Mouse (Mus musculus): ENCODE measurements around the gene D630003M21Rik. TPM values are rescaled to one million over a fixed set of nuclear protein-coding genes. Genes with fewer than 3 reads are reported as not detected.

D630003M21Rik gene
- polyA plus RNA-seq, 2 experiments, result 12.7 to 19.2 TPM

- Histone ChIP-seq H3K4me2 (replicated peaks; ENCODE audit: low read depth, low read length, severe bottlenecking) (no peak overlapping the region), H3K27me3 (ENCODE audit: control insufficient read depth, insufficient read depth, low read length) (no peaks in the 10 kb centered on the region), H3K4me1 (ENCODE audit: control insufficient read depth, insufficient read depth, low read length) (no peaks in the 10 kb centered on the region), H3K4me3 (replicated peaks; ENCODE audit: low read length) (no peak overlapping the region), H3K9me3 (ENCODE audit: control insufficient read depth, low read length) (no peaks in the 10 kb centered on the region), H3K27ac (replicated peaks; ENCODE audit: low read depth, low read length) (no peak overlapping the region), H3K36me3 (ENCODE audit: control insufficient read depth, insufficient read depth, low read length) (no peaks in the 10 kb centered on the region), H3K9ac (ENCODE audit: low read depth, low read length, severe bottlenecking) (no peak overlapping the region)
- ATAC-seq (ENCODE audit: low FRiP score, low read depth) (no peak), DNase-seq (ENCODE audit: low spot score) (no peak)
- 84% methylated on average over 5 of the region's 5 CpGs for WGBS
- no peak for TF ChIP-seq POLR2A (IDR thresholded peaks at IDR 0.05; ENCODE audit: borderline replicate concordance, extremely low read depth, insufficient read depth, insufficient read length)
Observed at GRCm38 (mm10) chr2:158238101-158238500, 9.1 kb upstream of the D630003M21Rik start.

- ATAC-seq (ENCODE audit: low FRiP score, low read depth) (no peak), DNase-seq (ENCODE audit: low spot score) (no peak)
- Histone ChIP-seq H3K4me2 (replicated peaks; ENCODE audit: low read depth, low read length, severe bottlenecking) (no peak overlapping the region), H3K36me3 (ENCODE audit: control insufficient read depth, insufficient read depth, low read length) (no peaks in the 10 kb centered on the region), H3K27me3 (ENCODE audit: control insufficient read depth, insufficient read depth, low read length) (no peaks in the 10 kb centered on the region), H3K4me1 (ENCODE audit: control insufficient read depth, insufficient read depth, low read length) (no peaks in the 10 kb centered on the region), H3K9me3 (ENCODE audit: control insufficient read depth, low read length) (no peaks in the 10 kb centered on the region), H3K4me3 (replicated peaks; ENCODE audit: low read length) (no peak overlapping the region), H3K9ac (ENCODE audit: low read depth, low read length, severe bottlenecking) (no peak overlapping the region), H3K27ac (replicated peaks; ENCODE audit: low read depth, low read length) (no peak overlapping the region)
- no peak for TF ChIP-seq POLR2A (IDR thresholded peaks at IDR 0.05; ENCODE audit: borderline replicate concordance, extremely low read depth, insufficient read depth, insufficient read length)
Observed at GRCm38 (mm10) chr2:158236698-158237097, 7.7 kb upstream of the D630003M21Rik start.

- H3K36me3 ChIP-seq (ENCODE audit: control insufficient read depth, insufficient read depth, low read length), result no peaks in the 10 kb centered on the region
- H3K4me1 ChIP-seq (ENCODE audit: control insufficient read depth, insufficient read depth, low read length), result peaks cover 11% of the 10 kb centered on the region
- ATAC-seq (ENCODE audit: low FRiP score, low read depth), result no peak
- H3K4me2 ChIP-seq (replicated peaks; ENCODE audit: low read depth, low read length, severe bottlenecking), result no peak overlapping the region
- no peak for TF ChIP-seq POLR2A (IDR thresholded peaks at IDR 0.05; ENCODE audit: borderline replicate concordance, extremely low read depth, insufficient read depth, insufficient read length)
- no peaks in the 10 kb centered on the region for H3K27me3 ChIP-seq (ENCODE audit: control insufficient read depth, insufficient read depth, low read length)
- no peak overlapping the region for H3K4me3 ChIP-seq (replicated peaks; ENCODE audit: low read length)
- 87% methylated on average over 3 of the region's 3 CpGs for WGBS
- DNase-seq (ENCODE audit: low spot score), result no peak
- no peaks in the 10 kb centered on the region for H3K9me3 ChIP-seq (ENCODE audit: control insufficient read depth, low read length)
- H3K27ac ChIP-seq (replicated peaks; ENCODE audit: low read depth, low read length), result no peak overlapping the region
- no peak overlapping the region for H3K9ac ChIP-seq (ENCODE audit: low read depth, low read length, severe bottlenecking)
Observed at GRCm38 (mm10) chr2:158233106-158233505, 4.1 kb upstream of the D630003M21Rik start.

GRCm38 (mm10) chr2:158232414-158232813 is 3.4 kb upstream of the D630003M21Rik start:
- H3K9ac ChIP-seq (ENCODE audit: low read depth, low read length, severe bottlenecking), result no peak overlapping the region
- no peak overlapping the region for H3K4me2 ChIP-seq (replicated peaks; ENCODE audit: low read depth, low read length, severe bottlenecking)
- no peaks in the 10 kb centered on the region for H3K9me3 ChIP-seq (ENCODE audit: control insufficient read depth, low read length)
- no peak overlapping the region for H3K4me3 ChIP-seq (replicated peaks; ENCODE audit: low read length)
- no peaks in the 10 kb centered on the region for H3K27me3 ChIP-seq (ENCODE audit: control insufficient read depth, insufficient read depth, low read length)
- H3K4me1 ChIP-seq (ENCODE audit: control insufficient read depth, insufficient read depth, low read length), result peaks cover 16% of the 10 kb centered on the region
- WGBS, result 68% methylated on average over 3 of the region's 3 CpGs
- no peak overlapping the region for H3K27ac ChIP-seq (replicated peaks; ENCODE audit: low read depth, low read length)
- H3K36me3 ChIP-seq (ENCODE audit: control insufficient read depth, insufficient read depth, low read length), result no peaks in the 10 kb centered on the region
- TF ChIP-seq POLR2A (IDR thresholded peaks at IDR 0.05; ENCODE audit: borderline replicate concordance, extremely low read depth, insufficient read depth, insufficient read length), result no peak
- no peak for DNase-seq (ENCODE audit: low spot score)
- no peak for ATAC-seq (ENCODE audit: low FRiP score, low read depth)

GRCm38 (mm10) chr2:158231071-158231470 is 2.0 kb upstream of the D630003M21Rik start:
- Histone ChIP-seq H3K4me1 (ENCODE audit: control insufficient read depth, insufficient read depth, low read length) (peaks cover 16% of the 10 kb centered on the region), H3K36me3 (ENCODE audit: control insufficient read depth, insufficient read depth, low read length) (no peaks in the 10 kb centered on the region), H3K4me3 (replicated peaks; ENCODE audit: low read length) (no peak overlapping the region), H3K9ac (ENCODE audit: low read depth, low read length, severe bottlenecking) (no peak overlapping the region), H3K9me3 (ENCODE audit: control insufficient read depth, low read length) (no peaks in the 10 kb centered on the region), H3K27me3 (ENCODE audit: control insufficient read depth, insufficient read depth, low read length) (no peaks in the 10 kb centered on the region), H3K4me2 (replicated peaks; ENCODE audit: low read depth, low read length, severe bottlenecking) (0 out of 2 replicates have a peak overlapping the region, but pooled peaks have one; percentile 4), H3K27ac (replicated peaks; ENCODE audit: low read depth, low read length) (peak overlapping the region; percentile 21; the same call in 1 of the 2 replicates)
- no peak for DNase-seq (ENCODE audit: low spot score)
- ATAC-seq (ENCODE audit: low FRiP score, low read depth), result no peak
- no peak for TF ChIP-seq POLR2A (IDR thresholded peaks at IDR 0.05; ENCODE audit: borderline replicate concordance, extremely low read depth, insufficient read depth, insufficient read length)
- 40% methylated on average over 5 of the region's 5 CpGs for WGBS

- WGBS, result 50% methylated on average over 6 of the region's 6 CpGs
- DNase-seq (ENCODE audit: low spot score), result no peak
Observed at GRCm38 (mm10) chr2:158230617-158231016, 1.6 kb upstream of the D630003M21Rik start.

More at GRCm38 (mm10) chr2:158230617-158231016, 1.6 kb upstream of the D630003M21Rik start:
- TF ChIP-seq POLR2A (IDR thresholded peaks at IDR 0.05; ENCODE audit: borderline replicate concordance, extremely low read depth, insufficient read depth, insufficient read length), result no peak
- peak overlapping the region; percentile 21; the same call in 1 of the 2 replicates for H3K27ac ChIP-seq (replicated peaks; ENCODE audit: low read depth, low read length)
- H3K36me3 ChIP-seq (ENCODE audit: control insufficient read depth, insufficient read depth, low read length), result no peaks in the 10 kb centered on the region
- no peak for ATAC-seq (ENCODE audit: low FRiP score, low read depth)
- H3K27me3 ChIP-seq (ENCODE audit: control insufficient read depth, insufficient read depth, low read length), result no peaks in the 10 kb centered on the region
- no peaks in the 10 kb centered on the region for H3K9me3 ChIP-seq (ENCODE audit: control insufficient read depth, low read length)
- no peak overlapping the region for H3K4me3 ChIP-seq (replicated peaks; ENCODE audit: low read length)
- H3K4me2 ChIP-seq (replicated peaks; ENCODE audit: low read depth, low read length, severe bottlenecking), result 0 out of 2 replicates have a peak overlapping the region, but pooled peaks have one; percentile 4
- no peak overlapping the region for H3K9ac ChIP-seq (ENCODE audit: low read depth, low read length, severe bottlenecking)
- peaks cover 16% of the 10 kb centered on the region for H3K4me1 ChIP-seq (ENCODE audit: control insufficient read depth, insufficient read depth, low read length)

All from limb, embryonic 14.5 days (tissue).